ENCODE assay signal across 18 mouse cellular contexts in the genomic region with DNA sequence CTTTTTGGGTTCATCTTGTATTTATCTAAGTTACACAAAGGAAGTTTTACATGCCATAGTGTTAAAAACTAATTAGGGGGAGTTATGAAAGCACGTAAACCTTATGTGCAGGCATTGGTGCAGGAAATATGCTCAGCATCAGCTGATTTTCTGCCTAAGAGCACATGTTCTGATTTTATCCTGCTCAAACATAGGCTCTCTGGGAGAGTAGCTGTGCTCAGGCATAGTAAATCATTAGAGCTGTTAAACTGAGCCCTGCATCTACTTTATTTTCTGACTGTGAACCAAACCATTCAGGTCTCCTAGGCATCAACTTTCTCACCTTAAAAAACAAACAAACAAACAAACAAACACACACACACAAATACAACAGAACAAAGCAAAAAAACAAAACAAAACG.
"Had no signal": no experiment of that assay in that cellular context is flagged by ENCODE, and none has a peak within 500 bp of the region (broad histone marks: within the 10 kb centered on the region; RNA-seq: fewer than 3 reads in every experiment).

No protein-coding gene starts in this region.

- H3K4me2 ChIP-seq: lung, embryonic 14.5 days; neural tube, embryonic 13.5 days; neural tube, embryonic 15.5 days had no signal

- ATAC-seq: midbrain, embryonic 16.5 days had no signal

- H3K27me3 ChIP-seq: neural tube, embryonic 15.5 days had no signal

- H3K9me3 ChIP-seq: midbrain, embryonic 10.5 days; midbrain, embryonic 12.5 days; neural tube, embryonic 13.5 days; neural tube, embryonic 15.5 days had no signal

- DNase-seq: lung, adult 18-20 months; lung, embryonic 14.5 days; lung, postnatal 10 days; lung, postnatal 4 days; retina, postnatal 1 day; right cerebral cortex, adult 18-20 months; right cerebral cortex, postnatal 25 days; right cerebral cortex, postnatal 4 days; spleen, adult 18-20 months; thymus, adult 2 months; thymus, postnatal 25 days; thymus, postnatal 4 days had no signal

- H3K4me3 ChIP-seq: midbrain, embryonic 10.5 days; midbrain, embryonic 12.5 days; myocyte; neural tube, embryonic 13.5 days; neural tube, embryonic 15.5 days had no signal

- H3K36me3 ChIP-seq: midbrain, embryonic 10.5 days; midbrain, embryonic 12.5 days; neural tube, embryonic 13.5 days; neural tube, embryonic 15.5 days had no signal

- H3K9ac ChIP-seq: lung, embryonic 14.5 days; midbrain, embryonic 12.5 days; neural tube, embryonic 13.5 days; neural tube, embryonic 15.5 days had no signal

- H3K27ac ChIP-seq: midbrain, embryonic 10.5 days; neural tube, embryonic 13.5 days; neural tube, embryonic 15.5 days had no signal
